Mouse (Mus musculus) E14TG2a.4 (cell line): ENCODE results near the gene Uchl3.

Source experiments
- H3K27me3 ChIP-seq: 2 replicates; pipeline ENCODE4 v1.6.1; 2014; ENCODE audit warnings: low read length, control low read depth; ENCODE audit not compliant: insufficient read depth
- H3K36me3 ChIP-seq: 2 replicates; pipeline ENCODE4 v1.6.1; 2014; ENCODE audit warnings: low read length, control low read depth; ENCODE audit not compliant: insufficient read depth
- H3K4me1 ChIP-seq: replicated peaks from 2 replicates; pipeline ENCODE4 v1.6.1; 2014; ENCODE audit warnings: low read depth, low read length, control low read depth
- H3K4me3 ChIP-seq: replicated peaks from 2 replicates; pipeline ENCODE4 v1.5.1; 2014; ENCODE audit warnings: mild to moderate bottlenecking, low read length
- H3K9me3 ChIP-seq: 2 replicates; pipeline ENCODE4 v1.6.1; 2014; ENCODE audit warnings: low read length, control low read depth
- CTCF ChIP-seq: conservative IDR thresholded peaks from 2 replicates; pipeline ENCODE4 v1.5.1; 2014; ENCODE audit warnings: low read length
- NANOG ChIP-seq: IDR thresholded peaks from 2 replicates; pipeline ENCODE4 v1.6.1; 2014; ENCODE audit warnings: borderline replicate concordance, low read length, mixed read lengths
- POU5F1 ChIP-seq: IDR thresholded peaks from 2 replicates; pipeline ENCODE4 v1.6.1; 2014; ENCODE audit warnings: low read length, borderline replicate concordance

Gene Uchl3

GRCm38 (mm10) chr14:101704479-101704878 lies 50.7 kb downstream of the Uchl3 start:
- Histone ChIP-seq H3K4me1 (peaks cover 3% of the 10 kb centered on the region), H3K4me3 (no peak overlapping the region), H3K36me3 (no peaks in the 10 kb centered on the region), H3K9me3 (no peaks in the 10 kb centered on the region), H3K27me3 (no peaks in the 10 kb centered on the region)
- TF ChIP-seq POU5F1 (no peak), CTCF (no peak), NANOG (no peak)

- no peak for TF ChIP-seq CTCF
- no peak for TF ChIP-seq NANOG
- TF ChIP-seq POU5F1, result no peak
- H3K27me3 ChIP-seq, result peaks cover 7% of the 10 kb centered on the region
- no peaks in the 10 kb centered on the region for H3K9me3 ChIP-seq
- peaks cover 12% of the 10 kb centered on the region for H3K4me1 ChIP-seq
- H3K4me3 ChIP-seq, result no peak overlapping the region
- H3K36me3 ChIP-seq, result no peaks in the 10 kb centered on the region
Measured at GRCm38 (mm10) chr14:101707088-101707487, 53.3 kb downstream of the Uchl3 start.

GRCm38 (mm10) chr14:101714414-101714813 lies 60.6 kb downstream of the Uchl3 start:
- no peak overlapping the region for H3K4me3 ChIP-seq
- peaks cover 12% of the 10 kb centered on the region for H3K27me3 ChIP-seq

GRCm38 (mm10) chr14:101729237-101729971 lies 75.6 kb downstream of the Uchl3 start, which contains the start of the genes Gm9922 and Lmo7:
TSS of gene Gm9922 (minus strand) at chr14:101729814.
TSS of gene Lmo7 (plus strand) at chr14:101729957.
- H3K4me3 ChIP-seq, result peak within 1 kb of the TSS; percentile 88
- no peaks in the 10 kb centered on the region for H3K9me3 ChIP-seq
- H3K4me1 ChIP-seq, result peaks cover 23% of the 10 kb centered on the region
- peaks cover 35% of the 10 kb centered on the region for H3K27me3 ChIP-seq
- no peaks in the 10 kb centered on the region for H3K36me3 ChIP-seq
- TF ChIP-seq POU5F1 (no peak), CTCF (no peak), NANOG (no peak)

More at GRCm38 (mm10) chr14:101714414-101714813, 60.6 kb downstream of the Uchl3 start:
- Histone ChIP-seq H3K36me3 (no peaks in the 10 kb centered on the region), H3K9me3 (no peaks in the 10 kb centered on the region), H3K4me1 (peaks cover 9% of the 10 kb centered on the region)
- TF ChIP-seq NANOG (no peak), CTCF (no peak), POU5F1 (no peak)

- Histone ChIP-seq H3K4me1 (peaks cover 23% of the 10 kb centered on the region), H3K27me3 (peaks cover 35% of the 10 kb centered on the region), H3K36me3 (no peaks in the 10 kb centered on the region), H3K9me3 (no peaks in the 10 kb centered on the region), H3K4me3 (peak overlapping the region; percentile 88)
- TF ChIP-seq CTCF (no peak), POU5F1 (no peak), NANOG (no peak)
Measured at GRCm38 (mm10) chr14:101729972-101730692, 76.4 kb downstream of the Uchl3 start.

- no peaks in the 10 kb centered on the region for H3K9me3 ChIP-seq
- peaks cover 23% of the 10 kb centered on the region for H3K27me3 ChIP-seq
- H3K36me3 ChIP-seq, result no peaks in the 10 kb centered on the region
- TF ChIP-seq POU5F1, result no peak
- TF ChIP-seq NANOG, result no peak
- no peak for TF ChIP-seq CTCF
- H3K4me3 ChIP-seq, result no peak overlapping the region
- peaks cover 32% of the 10 kb centered on the region for H3K4me1 ChIP-seq
Measured at GRCm38 (mm10) chr14:101733542-101734303, 80.0 kb downstream of the Uchl3 start.

- Histone ChIP-seq H3K4me3 (no peak overlapping the region), H3K9me3 (no peaks in the 10 kb centered on the region), H3K36me3 (no peaks in the 10 kb centered on the region), H3K4me1 (peaks cover 21% of the 10 kb centered on the region), H3K27me3 (no peaks in the 10 kb centered on the region)
- TF ChIP-seq CTCF (no peak), POU5F1 (no peak)
Measured at GRCm38 (mm10) chr14:101737501-101737900, 83.7 kb downstream of the Uchl3 start.
